Mouse (Mus musculus): ENCODE measurements around the gene Unc5c.

- TF ChIP-seq CTCF (IDR thresholded peaks at IDR 0.05; ENCODE audit: low read depth) (no peak), EP300 (IDR thresholded peaks at IDR 0.05; ENCODE audit: low read depth) (no peak)
Measured at GRCm38 (mm10) chr3:141850141-141850540, 385.1 kb downstream of the Unc5c start.
